ENCODE assay signal across 8 mouse cellular contexts in the genomic region with DNA sequence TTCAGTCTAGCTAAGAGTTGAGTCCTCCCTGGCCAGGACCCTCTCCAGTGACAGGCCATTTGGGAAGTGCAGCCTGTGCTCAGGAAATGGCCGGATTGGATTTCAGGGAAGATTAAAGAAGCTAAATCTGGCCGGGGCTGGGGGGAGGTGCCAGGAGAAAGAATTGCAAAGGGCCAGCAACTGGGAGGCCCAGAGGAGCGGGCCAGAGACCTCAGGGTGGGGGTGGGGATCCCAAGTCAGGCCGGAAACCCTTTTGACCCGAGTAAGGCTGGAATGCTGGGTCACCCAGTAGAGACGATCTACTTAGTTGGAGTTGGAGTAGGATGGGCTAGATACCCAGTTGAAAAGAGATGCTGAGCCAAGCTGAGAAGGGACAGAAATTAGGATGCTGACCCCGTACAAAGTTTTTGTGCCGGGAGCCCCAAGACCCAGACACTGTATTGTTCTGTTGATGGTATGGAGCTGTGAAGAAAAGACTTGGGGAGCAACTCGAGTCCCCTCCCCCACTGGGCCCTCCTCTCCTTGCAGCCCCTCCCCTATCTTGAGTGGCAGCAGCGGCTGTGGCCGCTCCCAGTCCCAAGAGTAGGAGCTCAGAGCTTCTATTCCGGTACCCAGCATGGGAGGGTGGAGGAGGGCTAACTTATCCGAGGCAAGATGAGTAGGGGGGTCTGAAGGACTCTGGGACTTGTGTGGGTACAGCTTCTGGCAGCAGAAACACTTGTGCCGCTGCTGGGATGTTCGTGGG. TPM values are rescaled to one million over a fixed set of nuclear protein-coding genes. Genes with fewer than 3 reads are reported as not detected.
DNase-seq lines count a peak whose midpoint lies in the region; ATAC-seq and TF ChIP-seq lines count a peak whose summit lies in the region.

No protein-coding gene starts in this region.

- under 1% methylated on average over 15 of the region's 15 CpGs for WGBS in forebrain, embryonic 12.5 days
- WGBS in hindbrain, postnatal 0 days = 9% methylated on average over 15 of the region's 15 CpGs
- 17% methylated on average over 15 of the region's 15 CpGs for WGBS in liver, embryonic 16.5 days (ENCODE audit: insufficient replicate concordance)

- H3K4me2 ChIP-seq in forebrain, embryonic 12.5 days = peak overlapping the region; percentile 22
- H3K4me2 ChIP-seq in hindbrain, postnatal 0 days (ENCODE audit: low read depth, low read length) = no peak overlapping the region
- H3K4me2 ChIP-seq in liver, embryonic 16.5 days (ENCODE audit: low read depth, low read length) = no peak overlapping the region

- H3K9me3 ChIP-seq in forebrain, embryonic 12.5 days = no peaks in the 10 kb centered on the region
- H3K9me3 ChIP-seq in hindbrain, postnatal 0 days (ENCODE audit: low read length) = no peaks in the 10 kb centered on the region
- H3K9me3 ChIP-seq in liver, embryonic 16.5 days (replicated peaks; ENCODE audit: control insufficient read depth, low read length) = no peaks in the 10 kb centered on the region

- H3K27me3 ChIP-seq in forebrain, embryonic 12.5 days = peaks cover 31% of the 10 kb centered on the region
- no peaks in the 10 kb centered on the region for H3K27me3 ChIP-seq in hindbrain, postnatal 0 days (ENCODE audit: insufficient read depth, low read length)
- H3K27me3 ChIP-seq in liver, embryonic 16.5 days (ENCODE audit: control insufficient read depth, insufficient read depth, low read depth, low read length) = peaks cover 7% of the 10 kb centered on the region; the same call in 1 of the 2 replicates

- H3K9ac ChIP-seq in forebrain, embryonic 12.5 days = no peak overlapping the region
- H3K9ac ChIP-seq in hindbrain, postnatal 0 days (replicated peaks; ENCODE audit: low read length) = no peak overlapping the region
- H3K9ac ChIP-seq in liver, embryonic 16.5 days (ENCODE audit: low read depth, low read length) = no peak overlapping the region

- no peak for DNase-seq in hindbrain, postnatal 0 days (ENCODE audit: low spot score)
- DNase-seq in cerebellum, postnatal 36 days = no peak
- DNase-seq in layer of hippocampus, postnatal 36 days = no peak
- DNase-seq in frontal cortex, adult 2 months (ENCODE audit: extremely low spot score in 1 of 2, low spot score in 1 of 2) = no peak
- no peak for DNase-seq in cerebellum, postnatal 14 days

- H3K27ac ChIP-seq in brown adipose tissue, adult 24 weeks (replicated peaks; ENCODE audit: low read depth, low read length) = peak overlapping the region; percentile 36; the same call in 1 of the 2 replicates
- H3K27ac ChIP-seq in forebrain, embryonic 12.5 days = no peak overlapping the region
- no peak overlapping the region for H3K27ac ChIP-seq in hindbrain, postnatal 0 days
- no peak overlapping the region for H3K27ac ChIP-seq in liver, embryonic 16.5 days (ENCODE audit: low read length)

- H3K4me3 ChIP-seq in brown adipose tissue, adult 24 weeks (ENCODE audit: insufficient read depth, low read depth, low read length) = no peak overlapping the region
- no peak overlapping the region for H3K4me3 ChIP-seq in forebrain, embryonic 12.5 days (replicated peaks)
- no peak overlapping the region for H3K4me3 ChIP-seq in hindbrain, postnatal 0 days (ENCODE audit: low read length)
- H3K4me3 ChIP-seq in liver, embryonic 16.5 days (ENCODE audit: low read depth, low read length) = no peak overlapping the region

- TF ChIP-seq CTCF in hindbrain, postnatal 0 days (IDR thresholded peaks at IDR 0.05; ENCODE audit: low read depth) = no peak

- peak; percentile 49 for ATAC-seq in forebrain, embryonic 12.5 days (ENCODE audit: low FRiP score)
- ATAC-seq in hindbrain, postnatal 0 days = 0 out of 2 replicates have a peak, but pooled peaks have one; percentile 27
- ATAC-seq in liver, embryonic 16.5 days (ENCODE audit: low read depth) = peak; percentile 13; the same call in 1 of the 2 replicates

- H3K4me1 ChIP-seq in brown adipose tissue, adult 24 weeks (ENCODE audit: control insufficient read depth, insufficient read depth, insufficient read length, low read length) = no peaks in the 10 kb centered on the region
- peaks cover 23% of the 10 kb centered on the region for H3K4me1 ChIP-seq in forebrain, embryonic 12.5 days
- peaks cover 3% of the 10 kb centered on the region; the same call in 1 of the 2 replicates for H3K4me1 ChIP-seq in hindbrain, postnatal 0 days (ENCODE audit: insufficient read depth, low read length)
- H3K4me1 ChIP-seq in liver, embryonic 16.5 days (ENCODE audit: control insufficient read depth, low read depth, low read length) = no peaks in the 10 kb centered on the region

- H3K36me3 ChIP-seq in forebrain, embryonic 12.5 days (replicated peaks) = no peaks in the 10 kb centered on the region
- H3K36me3 ChIP-seq in hindbrain, postnatal 0 days (ENCODE audit: insufficient read depth, low read length) = no peaks in the 10 kb centered on the region
- H3K36me3 ChIP-seq in liver, embryonic 16.5 days (ENCODE audit: control insufficient read depth, insufficient read depth) = no peaks in the 10 kb centered on the region

RNA-seq across cellular contexts. Expression of gene Des, which starts 15.7 kb away (rescaled TPM):
- 68.8 and 75.5 TPM in 2 replicates for polyA plus RNA-seq in brown adipose tissue, adult 24 weeks (2012; ENCODE audit: insufficient read depth, insufficient read length, missing spikeins)
- polyA plus RNA-seq in forebrain, embryonic 12.5 days (2016; fragmentation: Nextera tagmentation; extraction: Ambion mirVana) = 0.74 and 0.78 TPM in 2 replicates
- 2.6 and 6.9 TPM in 2 replicates for total RNA-seq in hindbrain, postnatal 0 days (2014; rRNA removed)
- 1.2 and 1.6 TPM in 2 replicates for polyA plus RNA-seq in hindbrain, postnatal 0 days (2015; fragmentation: Nextera tagmentation; extraction: Ambion mirVana)
- 7.2 and 13.9 TPM in 2 replicates for polyA plus RNA-seq in liver, embryonic 16.5 days (2015; fragmentation: Nextera tagmentation; extraction: Ambion mirVana)
- total RNA-seq in layer of hippocampus, postnatal 36 days (2021) = 1 to 10 TPM in 1 of 2 experiments, under 1 TPM in 1; 0.72 to 1.1 TPM
- polyA plus RNA-seq in frontal cortex, adult 2 months (2012; rRNA removed) = 2.5 and 3.5 TPM in 2 replicates

RNA-seq across cellular contexts. Expression of gene Dnpep, which starts 26.7 kb away (rescaled TPM):
- 72.6 and 86.4 TPM in 2 replicates for polyA plus RNA-seq in brown adipose tissue, adult 24 weeks (2012; ENCODE audit: insufficient read depth, insufficient read length, missing spikeins)
- polyA plus RNA-seq in forebrain, embryonic 12.5 days (2016; fragmentation: Nextera tagmentation; extraction: Ambion mirVana) = 137 and 140 TPM in 2 replicates
- total RNA-seq in hindbrain, postnatal 0 days (2014; rRNA removed) = 143 and 175 TPM in 2 replicates
- 120 and 131 TPM in 2 replicates for polyA plus RNA-seq in hindbrain, postnatal 0 days (2015; fragmentation: Nextera tagmentation; extraction: Ambion mirVana)
- 52.4 and 52.7 TPM in 2 replicates for polyA plus RNA-seq in liver, embryonic 16.5 days (2015; fragmentation: Nextera tagmentation; extraction: Ambion mirVana)
- total RNA-seq in layer of hippocampus, postnatal 36 days (2021) = 10 to 100 TPM; 39.4 to 46.7 TPM
- 81.1 and 81.9 TPM in 2 replicates for polyA plus RNA-seq in frontal cortex, adult 2 months (2012; rRNA removed)

RNA-seq across cellular contexts. Expression of gene Speg, which starts 30.6 kb away (rescaled TPM):
- polyA plus RNA-seq in brown adipose tissue, adult 24 weeks (2012; ENCODE audit: insufficient read depth, insufficient read length, missing spikeins) = 5.7 and 11.3 TPM in 2 replicates
- 10.0 and 11.3 TPM in 2 replicates for polyA plus RNA-seq in forebrain, embryonic 12.5 days (2016; fragmentation: Nextera tagmentation; extraction: Ambion mirVana)
- 50.4 and 52.7 TPM in 2 replicates for total RNA-seq in hindbrain, postnatal 0 days (2014; rRNA removed)
- 19.2 and 19.9 TPM in 2 replicates for polyA plus RNA-seq in hindbrain, postnatal 0 days (2015; fragmentation: Nextera tagmentation; extraction: Ambion mirVana)
- polyA plus RNA-seq in liver, embryonic 16.5 days (2015; fragmentation: Nextera tagmentation; extraction: Ambion mirVana) = 7.6 and 8.0 TPM in 2 replicates
- 100 to 1,000 TPM; 166 to 180 TPM for total RNA-seq in layer of hippocampus, postnatal 36 days (2021)
- polyA plus RNA-seq in frontal cortex, adult 2 months (2012; rRNA removed) = 134 and 135 TPM in 2 replicates
